Mouse (Mus musculus) embryonic fibroblast, embryonic 13.5 days (primary cell): ENCODE measurements at regions not wholly inside any gene's neighbourhood (a gene's known extent, or its start where the extent isn't known, plus 50 kb on each side); places are given as distances from the start of the nearest gene placed in this dataset.

ENCODE experiments used
- H3K27ac ChIP-seq: 2 replicates; pipeline ENCODE4 v1.5.1; 2012; ENCODE audit warnings: low read length, control low read depth, inconsistent platforms; ENCODE audit not compliant: insufficient read depth
- H3K4me1 ChIP-seq: 2 replicates; pipeline ENCODE4 v1.6.1; 2011; ENCODE audit warnings: low read length; ENCODE audit not compliant: control insufficient read depth, insufficient read depth
- H3K4me3 ChIP-seq: 2 replicates; pipeline ENCODE4 v1.5.1; 2011; ENCODE audit warnings: mild to moderate bottlenecking, control low read depth, low read length; ENCODE audit not compliant: insufficient read depth
- CTCF ChIP-seq: IDR thresholded peaks from 2 replicates; pipeline ENCODE4 v1.5.1; 2011; ENCODE audit warnings: mild to moderate bottlenecking, control low read depth, low read length, moderate library complexity, borderline replicate concordance; ENCODE audit not compliant: insufficient read depth
- POLR2A ChIP-seq: IDR thresholded peaks from 2 replicates; pipeline ENCODE4 v1.6.1; 2011; ENCODE audit warnings: low read depth, mild to moderate bottlenecking, control low read depth, low read length, moderate library complexity

- Histone ChIP-seq H3K4me3 (no peak overlapping the region), H3K27ac (no peak overlapping the region), H3K4me1 (no peaks in the 10 kb centered on the region)
- TF ChIP-seq POLR2A (no peak), CTCF (no peak)
Observed at GRCm38 (mm10) chr5:46731297-46731696, 873.9 kb upstream of the Lcorl start.

- TF ChIP-seq POLR2A (no peak), CTCF (no peak)
- H3K27ac ChIP-seq: no peak overlapping the region
- no peak overlapping the region for H3K4me3 ChIP-seq
- H3K4me1 ChIP-seq: no peaks in the 10 kb centered on the region
Observed at GRCm38 (mm10) chr5:46709596-46709995, 852.2 kb upstream of the Lcorl start.

GRCm38 (mm10) chr5:46707845-46708244, 850.4 kb upstream of the Lcorl start:
- TF ChIP-seq POLR2A (no peak), CTCF (no peak)
- no peak overlapping the region for H3K27ac ChIP-seq
- no peaks in the 10 kb centered on the region for H3K4me1 ChIP-seq
- H3K4me3 ChIP-seq: no peak overlapping the region

- TF ChIP-seq POLR2A (no peak), CTCF (no peak)
Observed at GRCm38 (mm10) chr5:46707021-46707420, 849.6 kb upstream of the Lcorl start.

GRCm38 (mm10) chr5:46678007-46678406, 820.6 kb upstream of the Lcorl start:
- no peak for TF ChIP-seq POLR2A
- TF ChIP-seq CTCF: no peak
- no peak overlapping the region for H3K4me3 ChIP-seq
- no peaks in the 10 kb centered on the region for H3K4me1 ChIP-seq
- no peak overlapping the region for H3K27ac ChIP-seq

More at GRCm38 (mm10) chr5:46707021-46707420, 849.6 kb upstream of the Lcorl start:
- Histone ChIP-seq H3K27ac (no peak overlapping the region), H3K4me3 (no peak overlapping the region), H3K4me1 (no peaks in the 10 kb centered on the region)

GRCm38 (mm10) chr5:46674810-46675502, 817.5 kb upstream of the Lcorl start:
- Histone ChIP-seq H3K27ac (no peak overlapping the region), H3K4me1 (no peaks in the 10 kb centered on the region), H3K4me3 (no peak overlapping the region)
- TF ChIP-seq POLR2A: no peak
- no peak for TF ChIP-seq CTCF

- H3K4me1 ChIP-seq: no peaks in the 10 kb centered on the region
- no peak overlapping the region for H3K4me3 ChIP-seq
- TF ChIP-seq CTCF: no peak
- no peak for TF ChIP-seq POLR2A
- no peak overlapping the region for H3K27ac ChIP-seq
Observed at GRCm38 (mm10) chr5:46673413-46673812, 816.0 kb upstream of the Lcorl start.

- Histone ChIP-seq H3K4me3 (no peak overlapping the region), H3K27ac (no peak overlapping the region), H3K4me1 (no peaks in the 10 kb centered on the region)
- TF ChIP-seq CTCF (no peak), POLR2A (no peak)
Observed at GRCm38 (mm10) chr5:46670484-46670883, 813.1 kb upstream of the Lcorl start.

- Histone ChIP-seq H3K4me3 (no peak overlapping the region), H3K27ac (no peak overlapping the region), H3K4me1 (no peaks in the 10 kb centered on the region)
- TF ChIP-seq POLR2A (no peak), CTCF (no peak)
Observed at GRCm38 (mm10) chr5:46666250-46666649, 808.8 kb upstream of the Lcorl start.

- TF ChIP-seq CTCF: no peak
- TF ChIP-seq POLR2A: no peak
- Histone ChIP-seq H3K27ac (no peak overlapping the region), H3K4me1 (no peaks in the 10 kb centered on the region), H3K4me3 (no peak overlapping the region)
Observed at GRCm38 (mm10) chr5:46657065-46657464, 799.6 kb upstream of the Lcorl start.
